Mouse (Mus musculus): Measurements from ENCODE around the gene Tmem151a.
"Not testable (repeated sequence)": the region's sequence is repeated elsewhere in the genome, so short reads cannot be mapped to it uniquely, and the experiment has no call there.

The Tmem151a gene

GRCm38 (mm10) chr19:5094746-5095417 is 9.6 kb upstream of the Tmem151a start:
- DNase-seq (ENCODE audit: low spot score in 2 of 2) = peak; percentile 47 to 63

- peak; percentile 98 to 99 for DNase-seq (ENCODE audit: low spot score in 2 of 2)
Measured at GRCm38 (mm10) chr19:5094243-5094632, 8.9 kb upstream of the Tmem151a start.

- no peak for DNase-seq (ENCODE audit: low spot score in 2 of 2)
Measured at GRCm38 (mm10) chr19:5093481-5094242, 8.3 kb upstream of the Tmem151a start.

GRCm38 (mm10) chr19:5092083-5092482 is 6.8 kb upstream of the Tmem151a start:
- DNase-seq (ENCODE audit: low spot score in 2 of 2) = peak in 1 of 2 experiments; percentile 53

GRCm38 (mm10) chr19:5089324-5089723 is 4.0 kb upstream of the Tmem151a start:
- DNase-seq (ENCODE audit: low spot score in 2 of 2) = peak in 1 of 2 experiments; percentile 44

DNA sequence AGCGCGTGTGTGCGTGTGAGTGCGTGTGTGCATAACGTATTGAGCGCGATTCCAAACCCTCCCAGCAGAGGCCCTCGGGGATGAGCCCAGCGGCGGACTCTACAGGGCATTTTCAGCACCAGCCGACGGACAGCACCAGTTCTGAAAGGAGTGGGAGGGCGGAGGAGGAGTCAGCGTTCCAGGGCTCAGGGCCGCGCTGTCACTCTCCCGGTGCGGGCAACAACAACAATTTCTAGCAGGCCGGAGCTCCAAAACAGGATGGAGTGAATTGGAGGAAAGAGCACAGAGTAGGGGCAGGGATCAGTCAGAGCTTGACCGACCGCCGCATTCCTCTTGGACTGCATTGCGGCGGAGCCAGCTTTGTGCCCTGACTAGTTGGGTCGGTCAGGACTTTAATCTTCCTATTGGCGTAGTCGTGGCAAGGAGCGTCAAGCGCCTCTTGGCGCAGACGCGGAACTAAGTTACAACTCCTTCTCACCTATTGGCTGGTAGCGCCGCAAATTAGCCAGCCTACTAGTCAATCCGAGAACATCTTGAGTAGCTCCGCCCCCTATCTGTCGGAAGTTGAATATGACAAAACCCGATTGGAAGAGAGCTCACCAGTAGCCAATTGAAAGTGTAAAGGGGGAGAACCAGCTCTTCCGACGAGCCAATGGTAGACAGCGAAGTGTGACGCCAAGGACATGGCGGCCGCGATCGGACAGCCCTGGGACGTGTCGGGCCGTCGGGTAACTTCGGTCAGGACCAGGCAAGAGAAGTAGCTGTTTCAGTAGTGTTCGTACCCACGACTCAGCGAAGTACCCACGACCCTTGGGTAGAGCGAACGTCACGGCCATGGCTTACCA is 2.8 kb upstream of the Tmem151a start, which contains the start of gene Yif1a:
TSS of gene Yif1a (plus strand) at position 655 of the 845 bp plus-strand sequence.
- DNase-seq (ENCODE audit: low spot score in 2 of 2) = peak; percentile 97 to 99

GRCm38 (mm10) chr19:5086533-5086932 is 1.2 kb upstream of the Tmem151a start:
- not testable (repeated sequence) for DNase-seq (ENCODE audit: low spot score in 2 of 2)

DNA sequence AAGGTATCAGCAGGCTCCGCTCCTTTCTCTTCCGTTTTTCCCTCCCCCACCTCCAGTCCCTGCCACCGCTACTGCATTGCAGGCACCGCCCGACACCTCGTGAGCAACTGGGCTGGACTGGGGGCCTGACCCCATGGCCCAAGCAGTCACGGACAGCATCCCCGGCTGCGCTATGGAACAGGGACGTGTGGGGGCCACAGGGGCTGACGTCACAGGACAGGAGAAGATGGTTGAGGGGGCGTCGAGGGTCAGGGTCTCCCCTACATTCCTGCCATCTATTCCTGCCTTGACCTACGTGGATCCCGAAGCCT is 542 bp downstream of the Tmem151a start:
- peak in 1 of 2 experiments; percentile 67 for DNase-seq (ENCODE audit: low spot score in 2 of 2)

GRCm38 (mm10) chr19:5083961-5084833 is 1.1 kb downstream of the Tmem151a start:
- DNase-seq (ENCODE audit: low spot score in 2 of 2) = peak; percentile 54 to 64

- DNase-seq (ENCODE audit: low spot score in 2 of 2) = no peak
Measured at GRCm38 (mm10) chr19:5082596-5082995, 2.7 kb downstream of the Tmem151a start.

DNA sequence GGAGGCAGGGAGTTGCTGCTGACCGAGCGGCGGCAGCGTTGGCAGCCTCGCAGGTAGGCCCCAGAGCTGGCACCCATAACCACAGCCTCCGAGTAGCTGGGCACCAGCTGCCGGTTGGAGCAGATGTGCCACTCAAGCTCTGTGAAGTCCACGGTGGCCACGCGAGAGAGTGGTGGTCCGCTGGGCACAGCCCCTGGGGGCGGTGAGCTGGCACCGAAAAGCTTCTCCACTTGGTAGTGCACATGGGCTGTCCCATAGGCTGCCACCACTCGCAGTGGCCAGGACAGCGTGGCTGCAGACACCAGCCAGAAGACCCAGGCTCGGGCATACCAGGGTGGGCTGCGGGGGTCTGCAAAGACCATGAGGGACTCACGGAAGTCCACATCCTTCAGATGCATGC is 3.3 kb downstream of the Tmem151a start:
- DNase-seq (ENCODE audit: low spot score in 2 of 2) = no peak

DNA sequence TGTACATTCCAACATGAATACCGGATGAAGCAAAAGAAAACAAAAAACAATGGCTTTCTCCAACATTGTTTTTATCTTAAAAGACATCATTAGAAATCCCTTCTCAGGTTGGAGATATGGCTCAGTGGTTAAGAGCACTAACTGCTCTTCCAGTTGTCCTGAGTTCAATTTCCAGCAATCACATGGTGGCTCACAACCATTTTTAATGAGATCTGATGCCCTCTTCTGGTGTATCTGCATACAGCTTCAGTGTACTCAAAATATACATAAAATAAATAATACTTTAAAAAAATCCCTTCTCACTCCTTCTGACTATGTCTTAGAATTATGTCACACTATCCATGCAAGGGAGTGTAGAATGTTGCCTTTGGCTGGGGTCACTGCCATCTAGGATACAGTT is 6.1 kb downstream of the Tmem151a start:
- no peak for DNase-seq (ENCODE audit: low spot score in 2 of 2)

GRCm38 (mm10) chr19:5073518-5073917 is 11.8 kb downstream of the Tmem151a start:
- no peak for DNase-seq (ENCODE audit: low spot score in 2 of 2)

- peak in 1 of 2 experiments; percentile 37 for DNase-seq (ENCODE audit: low spot score in 2 of 2)
Measured at GRCm38 (mm10) chr19:5073028-5073427, 12.3 kb downstream of the Tmem151a start.

DNA sequence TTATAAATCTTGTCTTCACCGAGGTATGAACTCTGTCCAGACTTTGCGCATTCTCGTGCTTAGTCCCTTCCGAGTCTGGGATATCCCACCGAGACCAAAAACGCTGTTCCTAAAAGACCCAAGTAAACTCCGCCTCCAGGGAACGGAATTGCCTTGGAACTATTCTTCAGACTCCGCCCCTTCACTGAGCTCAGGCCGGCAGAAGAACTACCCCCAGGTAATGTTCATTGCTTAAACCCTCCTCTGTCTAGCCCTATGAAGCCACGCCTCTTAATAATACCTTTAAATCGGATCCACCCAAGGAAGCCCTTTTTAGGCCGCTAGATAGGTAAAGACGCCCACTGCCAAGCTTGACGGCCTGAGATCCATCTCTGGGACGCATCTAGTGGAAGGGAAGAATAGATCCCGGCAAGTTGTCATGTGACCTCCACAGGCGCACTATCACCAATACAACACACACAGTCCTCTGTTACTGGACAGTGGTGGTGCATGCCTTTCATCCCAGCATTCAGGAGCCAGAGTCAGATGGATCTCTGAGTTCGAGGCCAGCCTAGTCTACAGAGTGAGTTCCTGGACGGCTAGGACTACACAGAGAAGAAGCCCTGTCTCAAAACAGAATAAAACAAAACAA is 12.8 kb downstream of the Tmem151a start:
- DNase-seq (ENCODE audit: low spot score in 2 of 2) = no peak

GRCm38 (mm10) chr19:5071545-5072369 is 13.6 kb downstream of the Tmem151a start:
- peak; percentile 66 to 80 for DNase-seq (ENCODE audit: low spot score in 2 of 2)

DNA sequence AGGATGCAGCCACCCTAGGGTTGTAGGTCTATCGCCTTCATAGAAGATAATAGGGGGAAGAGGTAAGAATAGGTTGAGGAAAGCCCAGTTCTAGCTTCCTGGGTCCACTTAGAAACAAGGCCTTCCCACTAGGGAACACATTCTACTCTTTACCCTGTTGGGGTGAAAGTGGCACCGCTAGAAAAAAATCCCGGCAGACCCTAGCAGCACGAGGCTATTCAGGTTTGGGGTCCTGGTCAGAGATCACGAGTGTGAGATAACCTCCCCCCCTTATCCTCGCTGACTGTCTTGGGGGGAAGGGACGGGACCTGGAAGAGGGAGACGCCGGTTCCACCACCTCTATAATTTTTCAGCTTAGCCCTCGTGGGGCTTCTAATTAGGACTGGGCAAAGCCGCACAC is 14.3 kb downstream of the Tmem151a start:
- DNase-seq (ENCODE audit: low spot score in 2 of 2) = no peak

GRCm38 (mm10) chr19:5069978-5070377 is 15.4 kb downstream of the Tmem151a start:
- no peak for DNase-seq (ENCODE audit: low spot score in 2 of 2)

GRCm38 (mm10) chr19:5069486-5069885 is 15.8 kb downstream of the Tmem151a start:
- no peak for DNase-seq (ENCODE audit: low spot score in 2 of 2)

Data from right cerebral cortex, postnatal 10 days (tissue).